Mouse (Mus musculus): ENCODE measurements around the gene Fbxo28. TPM values are rescaled to one million over a fixed set of nuclear protein-coding genes. Genes with fewer than 3 reads are reported as not detected.

Fbxo28 gene
- polyA plus RNA-seq, 1 experiment from 2014 or later, result 18.3 TPM

DNA sequence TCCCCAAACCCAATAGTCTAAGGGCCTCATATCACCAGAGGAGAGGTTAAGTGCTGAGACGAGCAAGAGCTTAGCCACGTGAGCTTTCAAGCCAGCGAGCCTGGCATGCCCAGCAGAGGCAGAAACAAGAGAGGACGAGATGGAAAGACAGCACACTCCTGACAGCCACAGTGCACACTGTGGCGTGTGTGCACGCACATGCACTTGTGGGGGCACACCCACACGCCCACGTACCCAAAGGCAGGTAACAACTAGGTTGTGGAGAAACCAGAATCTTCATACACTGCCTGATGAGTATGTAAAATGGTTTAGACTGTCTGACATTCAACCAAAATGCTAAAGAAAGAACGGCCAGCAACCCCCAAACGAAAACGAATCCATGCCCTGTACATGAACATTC is 60.9 kb downstream of the Fbxo28 start:
- ATAC-seq (replicated peaks; ENCODE audit: insufficient number of reproducible peaks, low FRiP score, low TSS enrichment), result no peak
- peak overlapping the region; percentile 95 for H3K4me2 ChIP-seq
- no peaks in the 10 kb centered on the region for H3K27me3 ChIP-seq (ENCODE audit: control insufficient read depth, insufficient read depth, low read length)
- H3K4me1 ChIP-seq (ENCODE audit: control insufficient read depth, insufficient read depth, low read length), result peaks cover 15% of the 10 kb centered on the region
- peak overlapping the region; percentile 84 for H3K4me3 ChIP-seq (ENCODE audit: low read depth, low read length)
- H3K36me3 ChIP-seq (ENCODE audit: control insufficient read depth, insufficient read depth, low read length), result peaks cover 11% of the 10 kb centered on the region
- no peaks in the 10 kb centered on the region for H3K9me3 ChIP-seq (replicated peaks; ENCODE audit: control insufficient read depth, low read length)
- peak overlapping the region; percentile 95 for H3K27ac ChIP-seq (ENCODE audit: low read depth, low read length)
- 44% methylated on average over 11 of the region's 11 CpGs for WGBS (ENCODE audit: insufficient replicate concordance)
- H3K9ac ChIP-seq (ENCODE audit: low read depth, low read length), result peak overlapping the region; percentile 56

DNA sequence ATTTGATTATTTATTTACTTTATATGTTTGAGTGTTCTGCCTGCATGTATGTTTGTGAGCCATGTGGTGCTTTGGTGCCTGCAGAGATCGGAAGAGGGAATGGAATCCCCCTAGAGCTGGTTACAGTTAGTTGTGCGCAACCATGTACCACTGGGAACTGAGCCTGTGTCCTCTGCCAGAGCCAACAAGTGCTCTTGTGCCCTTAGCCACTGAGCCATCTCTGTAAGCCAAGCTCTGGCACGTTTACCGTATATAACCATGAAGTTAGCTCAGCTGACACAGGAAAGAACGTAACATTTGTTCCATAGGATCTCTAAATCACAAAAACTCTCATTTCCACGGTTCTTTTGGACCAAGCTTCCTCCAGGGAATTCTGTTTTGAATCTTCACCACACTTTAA is 61.4 kb downstream of the Fbxo28 start:
- H3K9me3 ChIP-seq (replicated peaks; ENCODE audit: control insufficient read depth, low read length), result no peaks in the 10 kb centered on the region
- H3K27me3 ChIP-seq (ENCODE audit: control insufficient read depth, insufficient read depth, low read length), result no peaks in the 10 kb centered on the region
- H3K4me3 ChIP-seq (ENCODE audit: low read depth, low read length), result no peak overlapping the region
- peaks cover 15% of the 10 kb centered on the region for H3K4me1 ChIP-seq (ENCODE audit: control insufficient read depth, insufficient read depth, low read length)
- no peak for ATAC-seq (replicated peaks; ENCODE audit: insufficient number of reproducible peaks, low FRiP score, low TSS enrichment)
- WGBS (ENCODE audit: insufficient replicate concordance), result 82% methylated on average over 6 of the region's 6 CpGs
- peaks cover 11% of the 10 kb centered on the region for H3K36me3 ChIP-seq (ENCODE audit: control insufficient read depth, insufficient read depth, low read length)
- peak overlapping the region; percentile 95 for H3K4me2 ChIP-seq
- no peak overlapping the region for H3K27ac ChIP-seq (ENCODE audit: low read depth, low read length)
- no peak overlapping the region for H3K9ac ChIP-seq (ENCODE audit: low read depth, low read length)

- Histone ChIP-seq H3K36me3 (ENCODE audit: control insufficient read depth, insufficient read depth, low read length) (peaks cover 11% of the 10 kb centered on the region), H3K4me3 (ENCODE audit: low read depth, low read length) (no peak overlapping the region), H3K9ac (ENCODE audit: low read depth, low read length) (no peak overlapping the region), H3K27me3 (ENCODE audit: control insufficient read depth, insufficient read depth, low read length) (no peaks in the 10 kb centered on the region), H3K27ac (ENCODE audit: low read depth, low read length) (no peak overlapping the region), H3K4me1 (ENCODE audit: control insufficient read depth, insufficient read depth, low read length) (peaks cover 15% of the 10 kb centered on the region), H3K9me3 (replicated peaks; ENCODE audit: control insufficient read depth, low read length) (no peaks in the 10 kb centered on the region), H3K4me2 (no peak overlapping the region)
- no peak for ATAC-seq (replicated peaks; ENCODE audit: insufficient number of reproducible peaks, low FRiP score, low TSS enrichment)
- WGBS (ENCODE audit: insufficient replicate concordance), result 86% methylated on average over 4 of the region's 4 CpGs
Observed at GRCm38 (mm10) chr1:182279436-182279835, 62.0 kb downstream of the Fbxo28 start.

DNA sequence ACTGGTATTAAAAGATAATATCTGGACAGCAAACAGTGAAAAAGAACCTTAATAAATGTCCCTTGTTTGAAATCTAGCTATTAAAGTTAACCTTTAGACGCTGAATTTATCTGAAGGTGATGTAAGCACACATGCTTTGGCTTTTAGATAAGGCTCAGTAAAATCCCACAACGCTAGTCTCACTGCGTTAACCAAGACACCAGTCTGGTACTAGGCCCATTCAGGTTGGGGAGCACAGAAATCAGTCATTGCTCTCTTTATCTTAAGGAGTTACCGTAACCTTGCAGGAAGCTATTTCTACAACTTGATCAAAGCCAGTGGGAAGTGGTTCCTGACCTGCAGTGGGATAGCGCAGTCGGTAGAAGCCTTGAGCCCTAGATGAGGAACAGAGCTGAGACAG is 66.3 kb downstream of the Fbxo28 start:
- H3K4me1 ChIP-seq (ENCODE audit: control insufficient read depth, insufficient read depth, low read length), result no peaks in the 10 kb centered on the region
- no peak for ATAC-seq (replicated peaks; ENCODE audit: insufficient number of reproducible peaks, low FRiP score, low TSS enrichment)
- no peak overlapping the region for H3K4me2 ChIP-seq
- no peak overlapping the region for H3K4me3 ChIP-seq (ENCODE audit: low read depth, low read length)
- H3K36me3 ChIP-seq (ENCODE audit: control insufficient read depth, insufficient read depth, low read length), result peaks cover 11% of the 10 kb centered on the region
- H3K27ac ChIP-seq (ENCODE audit: low read depth, low read length), result no peak overlapping the region
- H3K27me3 ChIP-seq (ENCODE audit: control insufficient read depth, insufficient read depth, low read length), result no peaks in the 10 kb centered on the region
- H3K9me3 ChIP-seq (replicated peaks; ENCODE audit: control insufficient read depth, low read length), result no peaks in the 10 kb centered on the region
- no peak overlapping the region for H3K9ac ChIP-seq (ENCODE audit: low read depth, low read length)
- WGBS (ENCODE audit: insufficient replicate concordance), result 74% methylated on average over 6 of the region's 6 CpGs

DNA sequence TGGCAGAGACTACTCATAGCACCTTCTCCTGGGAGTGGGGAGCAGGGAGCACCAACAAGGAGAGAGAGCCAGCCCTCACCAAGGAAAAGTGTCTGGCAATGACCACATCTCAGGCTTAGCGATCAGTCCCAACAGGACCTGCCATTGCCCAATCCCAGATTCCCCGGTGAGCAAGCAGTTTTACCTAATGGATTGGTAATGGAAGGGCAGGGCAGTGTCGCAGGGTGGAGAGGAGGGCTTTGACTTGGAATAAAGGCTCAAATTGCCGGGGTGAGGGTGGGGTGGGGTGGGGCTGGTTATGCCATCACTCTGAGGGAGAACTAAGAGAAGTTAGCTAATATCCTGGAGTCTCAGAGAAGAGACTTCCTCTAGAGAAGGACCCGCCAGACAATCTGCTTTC is 69.8 kb downstream of the Fbxo28 start:
- Histone ChIP-seq H3K27ac (ENCODE audit: low read depth, low read length) (no peak overlapping the region), H3K4me2 (no peak overlapping the region), H3K9me3 (replicated peaks; ENCODE audit: control insufficient read depth, low read length) (no peaks in the 10 kb centered on the region), H3K4me1 (ENCODE audit: control insufficient read depth, insufficient read depth, low read length) (no peaks in the 10 kb centered on the region), H3K9ac (ENCODE audit: low read depth, low read length) (no peak overlapping the region), H3K4me3 (ENCODE audit: low read depth, low read length) (no peak overlapping the region), H3K27me3 (ENCODE audit: control insufficient read depth, insufficient read depth, low read length) (no peaks in the 10 kb centered on the region), H3K36me3 (ENCODE audit: control insufficient read depth, insufficient read depth, low read length) (no peaks in the 10 kb centered on the region; the same call in 1 of the 2 replicates)
- 76% methylated on average over 5 of the region's 5 CpGs for WGBS (ENCODE audit: insufficient replicate concordance)
- ATAC-seq (replicated peaks; ENCODE audit: insufficient number of reproducible peaks, low FRiP score, low TSS enrichment), result no peak

GRCm38 (mm10) chr1:182271130-182271529 is 70.3 kb downstream of the Fbxo28 start:
- Histone ChIP-seq H3K9me3 (replicated peaks; ENCODE audit: control insufficient read depth, low read length) (no peaks in the 10 kb centered on the region), H3K4me3 (ENCODE audit: low read depth, low read length) (no peak overlapping the region), H3K9ac (ENCODE audit: low read depth, low read length) (no peak overlapping the region), H3K27ac (ENCODE audit: low read depth, low read length) (no peak overlapping the region), H3K36me3 (ENCODE audit: control insufficient read depth, insufficient read depth, low read length) (no peaks in the 10 kb centered on the region; the same call in 1 of the 2 replicates), H3K4me2 (no peak overlapping the region), H3K4me1 (ENCODE audit: control insufficient read depth, insufficient read depth, low read length) (no peaks in the 10 kb centered on the region), H3K27me3 (ENCODE audit: control insufficient read depth, insufficient read depth, low read length) (no peaks in the 10 kb centered on the region)
- WGBS (ENCODE audit: insufficient replicate concordance), result 76% methylated on average over 5 of the region's 5 CpGs
- no peak for ATAC-seq (replicated peaks; ENCODE audit: insufficient number of reproducible peaks, low FRiP score, low TSS enrichment)

- no peaks in the 10 kb centered on the region for H3K9me3 ChIP-seq (replicated peaks; ENCODE audit: control insufficient read depth, low read length)
- H3K36me3 ChIP-seq (ENCODE audit: control insufficient read depth, insufficient read depth, low read length), result no peaks in the 10 kb centered on the region
- 61% methylated on average over 4 of the region's 4 CpGs for WGBS (ENCODE audit: insufficient replicate concordance)
- no peak overlapping the region for H3K9ac ChIP-seq (ENCODE audit: low read depth, low read length)
- H3K27ac ChIP-seq (ENCODE audit: low read depth, low read length), result no peak overlapping the region
- no peaks in the 10 kb centered on the region for H3K4me1 ChIP-seq (ENCODE audit: control insufficient read depth, insufficient read depth, low read length)
- no peak overlapping the region for H3K4me2 ChIP-seq
- H3K27me3 ChIP-seq (ENCODE audit: control insufficient read depth, insufficient read depth, low read length), result no peaks in the 10 kb centered on the region
- H3K4me3 ChIP-seq (ENCODE audit: low read depth, low read length), result no peak overlapping the region
- ATAC-seq (replicated peaks; ENCODE audit: insufficient number of reproducible peaks, low FRiP score, low TSS enrichment), result no peak
Observed at GRCm38 (mm10) chr1:182268317-182268716, 73.1 kb downstream of the Fbxo28 start.

GRCm38 (mm10) chr1:182266028-182266525 is 75.4 kb downstream of the Fbxo28 start:
- H3K4me2 ChIP-seq, result no peak overlapping the region
- 74% methylated on average over 10 of the region's 11 CpGs for WGBS (ENCODE audit: insufficient replicate concordance)
- H3K36me3 ChIP-seq (ENCODE audit: control insufficient read depth, insufficient read depth, low read length), result no peaks in the 10 kb centered on the region
- no peaks in the 10 kb centered on the region for H3K9me3 ChIP-seq (replicated peaks; ENCODE audit: control insufficient read depth, low read length)
- ATAC-seq (replicated peaks; ENCODE audit: insufficient number of reproducible peaks, low FRiP score, low TSS enrichment), result no peak
- H3K4me1 ChIP-seq (ENCODE audit: control insufficient read depth, insufficient read depth, low read length), result no peaks in the 10 kb centered on the region
- H3K27ac ChIP-seq (ENCODE audit: low read depth, low read length), result no peak overlapping the region
- H3K4me3 ChIP-seq (ENCODE audit: low read depth, low read length), result no peak overlapping the region
- H3K27me3 ChIP-seq (ENCODE audit: control insufficient read depth, insufficient read depth, low read length), result no peaks in the 10 kb centered on the region
- H3K9ac ChIP-seq (ENCODE audit: low read depth, low read length), result no peak overlapping the region
